Mouse (Mus musculus): ENCODE results near the gene Fgf3.

DNA sequence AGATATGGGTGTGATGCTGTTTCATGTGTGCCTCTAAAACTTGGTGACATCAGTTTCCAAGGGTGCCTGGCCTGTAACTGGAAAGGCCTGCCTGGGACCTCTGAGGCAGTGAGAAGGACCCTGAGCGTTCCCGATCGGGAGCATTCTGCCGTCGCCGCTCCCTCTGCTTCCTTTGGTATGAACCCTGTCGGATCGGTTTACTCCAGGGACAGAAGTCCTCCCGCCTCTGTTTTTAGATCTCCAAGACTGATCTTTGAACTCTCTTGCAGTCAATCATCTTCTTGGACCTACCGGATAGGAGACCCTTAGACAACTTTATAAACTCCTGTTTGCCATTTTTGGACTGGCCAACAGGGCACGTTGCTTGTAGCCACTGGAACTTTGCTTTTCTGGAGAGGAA lies 25.3 kb downstream of the Fgf3 start:
- TF ChIP-seq CTCF (IDR thresholded peaks at IDR 0.05; ENCODE audit: low read depth) = no peak
- TF ChIP-seq EP300 (IDR thresholded peaks at IDR 0.05; ENCODE audit: low read depth) = no peak
